Mouse (Mus musculus) gastrocnemius, postnatal 36 days (tissue): ENCODE measurements around the gene Slco4c1. TPM values are rescaled to one million over a fixed set of nuclear protein-coding genes. Genes with fewer than 3 reads are reported as not detected.

Experiments used
- DNase-seq, 2 experiments: peaks; one replicate each; pipeline ENCODE4 v3.0.0; 2022
- intact Hi-C: fragments of 180-260 bp; cut with DNase I; formaldehyde crosslinking; loops from one replicate; pipeline ENCODE4 v1.15.1; 2025
- long read RNA-seq, 2 experiments: library from polyadenylated mRNA; stranded (forward); transcript quantifications; one replicate each; pipeline ENCODE4 v2.0.0; 2021
- total RNA-seq, 2 experiments: library from RNA; stranded (reverse); gene quantifications; 2 replicates each; pipeline ENCODE4 v1.2.3; 2021

Gene Slco4c1
- not detected for total RNA-seq
- long read RNA-seq, experiment 1: 0 reads
- long read RNA-seq, experiment 2: 0 reads

- DNase-seq: no peak
- intact Hi-C loops: no loop called here
These were observed at the start of gene Slco4c1 for GRCm38 (mm10) chr1:96871528-96872360. Gene Slco4c1 (minus strand): TSS chr1:96872171.

GRCm38 (mm10) chr1:96917333-96917732, 45.4 kb upstream of the Slco4c1 start:
- no peak for DNase-seq
- intact Hi-C loops: no loop called here

- no peak for DNase-seq
- intact Hi-C loops: no loop called here
These were observed 11.8 kb upstream of the Slco4c1 start for GRCm38 (mm10) chr1:96883788-96884187.

GRCm38 (mm10) chr1:96878572-96878971, 6.6 kb upstream of the Slco4c1 start:
- intact Hi-C loops: no loop called here
- no peak for DNase-seq

GRCm38 (mm10) chr1:96876076-96876475, 4.1 kb upstream of the Slco4c1 start:
- intact Hi-C loops: no loop called here
- DNase-seq: no peak

GRCm38 (mm10) chr1:96874636-96875035, 2.7 kb upstream of the Slco4c1 start:
- intact Hi-C loops: no loop called here

GRCm38 (mm10) chr1:96872361-96872693, 356 bp upstream of the Slco4c1 start:
- intact Hi-C loops: no loop called here

More at GRCm38 (mm10) chr1:96874636-96875035, 2.7 kb upstream of the Slco4c1 start:
- no peak for DNase-seq

GRCm38 (mm10) chr1:96870764-96871307, 1.1 kb downstream of the Slco4c1 start:
- intact Hi-C loops: no loop called here
- no peak for DNase-seq

More at GRCm38 (mm10) chr1:96872361-96872693, 356 bp upstream of the Slco4c1 start:
- DNase-seq: no peak

- intact Hi-C loops: no loop called here
- DNase-seq: no peak
These were observed 3.2 kb downstream of the Slco4c1 start for GRCm38 (mm10) chr1:96868722-96869121.

- intact Hi-C loops: no loop called here
These were observed 6.0 kb downstream of the Slco4c1 start for GRCm38 (mm10) chr1:96866002-96866401.

GRCm38 (mm10) chr1:96864120-96864519, 7.9 kb downstream of the Slco4c1 start:
- DNase-seq: no peak
- intact Hi-C loops: no loop called here

More at GRCm38 (mm10) chr1:96866002-96866401, 6.0 kb downstream of the Slco4c1 start:
- DNase-seq: no peak

GRCm38 (mm10) chr1:96859995-96860684, 11.8 kb downstream of the Slco4c1 start:
- intact Hi-C loops: no loop called here
- DNase-seq: no peak

- intact Hi-C loops: no loop called here
- DNase-seq: no peak
These were observed 18.4 kb downstream of the Slco4c1 start for GRCm38 (mm10) chr1:96853541-96853940.

- DNase-seq: no peak
- intact Hi-C loops: no loop called here
These were observed 22.9 kb downstream of the Slco4c1 start for GRCm38 (mm10) chr1:96849101-96849500.

GRCm38 (mm10) chr1:96848606-96849005, 23.4 kb downstream of the Slco4c1 start:
- no peak for DNase-seq
- intact Hi-C loops: no loop called here

GRCm38 (mm10) chr1:96846727-96847126, 25.2 kb downstream of the Slco4c1 start:
- DNase-seq: no peak
- intact Hi-C loops: no loop called here

GRCm38 (mm10) chr1:96805287-96805727, 66.7 kb downstream of the Slco4c1 start:
- intact Hi-C loops: no loop called here
- no peak for DNase-seq

- intact Hi-C loops: no loop called here
- DNase-seq: no peak
These were observed 70.4 kb downstream of the Slco4c1 start for GRCm38 (mm10) chr1:96801595-96801994.

- DNase-seq: no peak
- intact Hi-C loops: no loop called here
These were observed 77.3 kb downstream of the Slco4c1 start for GRCm38 (mm10) chr1:96794690-96795089.

GRCm38 (mm10) chr1:96794290-96794689, 77.7 kb downstream of the Slco4c1 start:
- intact Hi-C loops: no loop called here
- DNase-seq: no peak

GRCm38 (mm10) chr1:96789268-96789667, 82.7 kb downstream of the Slco4c1 start:
- intact Hi-C loops: no loop called here
- DNase-seq: no peak
